Mouse (Mus musculus) bone marrow macrophage, adult 2 months (primary cell): ENCODE data around the gene Tbc1d9.

Experiments
- CTCF ChIP-seq: IDR thresholded peaks from 2 replicates; pipeline ENCODE4 v1.5.1; 2012; ENCODE audit warnings: low read depth, mild to moderate bottlenecking, low read length, moderate library complexity
- POLR2A ChIP-seq: IDR thresholded peaks from 2 replicates; pipeline ENCODE4 v1.6.1; 2012; ENCODE audit warnings: mild to moderate bottlenecking, low read depth, low read length, borderline replicate concordance

DNA sequence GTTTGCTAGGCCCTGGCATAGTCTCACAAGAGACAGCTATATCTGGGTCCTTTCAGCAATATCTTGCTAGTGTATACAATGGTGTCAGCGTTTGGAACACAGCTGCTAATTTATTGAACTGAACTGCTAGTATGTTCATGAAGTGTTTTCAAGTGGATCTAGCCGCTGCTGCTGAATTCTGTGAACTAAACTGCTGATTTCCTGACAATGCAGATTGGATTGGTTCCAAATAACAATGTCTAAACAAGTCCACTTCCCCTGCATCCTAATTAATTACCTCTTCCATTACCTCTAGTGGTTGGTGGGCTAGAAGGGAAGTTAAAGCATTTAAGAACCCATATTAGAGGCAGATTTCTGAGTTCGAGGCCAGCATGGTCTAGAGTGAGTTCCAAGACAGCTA, 19.7 kb upstream of the Tbc1d9 start:
- TF ChIP-seq POLR2A = no peak
- no peak for TF ChIP-seq CTCF
